Mouse (Mus musculus): ENCODE data around the gene Fam229a. TPM values are rescaled to one million over a fixed set of nuclear protein-coding genes. Genes with fewer than 3 reads are reported as not detected.

Fam229a gene
- total and polyA plus RNA-seq, 2 experiments from 2014 or later = 0.22 TPM; not detected in 1

- Histone ChIP-seq H3K9ac (replicated peaks; ENCODE audit: low read depth, low read length) (no peak overlapping the region), H3K9me3 (replicated peaks; ENCODE audit: control insufficient read depth, low read length) (no peaks in the 10 kb centered on the region), H3K27me3 (ENCODE audit: control insufficient read depth, insufficient read depth, low read length) (no peaks in the 10 kb centered on the region), H3K4me3 (ENCODE audit: low read depth, low read length) (no peak overlapping the region), H3K4me1 (ENCODE audit: control insufficient read depth, insufficient read depth) (peaks cover 49% of the 10 kb centered on the region), H3K36me3 (replicated peaks; ENCODE audit: control insufficient read depth, insufficient read depth, low read length) (no peaks in the 10 kb centered on the region), H3K27ac (ENCODE audit: low read depth) (no peak overlapping the region), H3K4me2 (ENCODE audit: low read depth, low read length) (no peak overlapping the region)
- DNase-seq (ENCODE audit: low spot score) (no peak), ATAC-seq (ENCODE audit: insufficient read depth, low read depth) (no peak)
- 88% methylated on average over 3 of the region's 3 CpGs for WGBS
- no peak for TF ChIP-seq EP300 (IDR thresholded peaks at IDR 0.05; ENCODE audit: low read depth)
- TF ChIP-seq CTCF (IDR thresholded peaks at IDR 0.05; ENCODE audit: low read depth) = no peak
Measured at GRCm38 (mm10) chr4:129505511-129505910, 14.5 kb downstream of the Fam229a start.

- Histone ChIP-seq H3K36me3 (replicated peaks; ENCODE audit: control insufficient read depth, insufficient read depth, low read length) (no peaks in the 10 kb centered on the region), H3K4me1 (ENCODE audit: control insufficient read depth, insufficient read depth) (peaks cover 34% of the 10 kb centered on the region), H3K4me3 (ENCODE audit: low read depth, low read length) (no peak overlapping the region), H3K4me2 (ENCODE audit: low read depth, low read length) (no peak overlapping the region), H3K9ac (replicated peaks; ENCODE audit: low read depth, low read length) (no peak overlapping the region), H3K9me3 (replicated peaks; ENCODE audit: control insufficient read depth, low read length) (no peaks in the 10 kb centered on the region), H3K27me3 (ENCODE audit: control insufficient read depth, insufficient read depth, low read length) (no peaks in the 10 kb centered on the region), H3K27ac (ENCODE audit: low read depth) (peak overlapping the region; percentile 31)
- WGBS = 49% methylated on average over 9 of the region's 10 CpGs
- no peak for DNase-seq (ENCODE audit: low spot score)
- ATAC-seq (ENCODE audit: insufficient read depth, low read depth) = no peak; the same call in 1 of the 2 replicates
- no peak for TF ChIP-seq CTCF (IDR thresholded peaks at IDR 0.05; ENCODE audit: low read depth)
- no peak for TF ChIP-seq EP300 (IDR thresholded peaks at IDR 0.05; ENCODE audit: low read depth)
Measured at GRCm38 (mm10) chr4:129507434-129508236, 16.6 kb downstream of the Fam229a start.

- Histone ChIP-seq H3K27me3 (ENCODE audit: control insufficient read depth, insufficient read depth, low read length) (no peaks in the 10 kb centered on the region), H3K4me3 (ENCODE audit: low read depth, low read length) (no peak overlapping the region), H3K9me3 (replicated peaks; ENCODE audit: control insufficient read depth, low read length) (no peaks in the 10 kb centered on the region), H3K27ac (ENCODE audit: low read depth) (peak overlapping the region; percentile 31), H3K9ac (replicated peaks; ENCODE audit: low read depth, low read length) (no peak overlapping the region), H3K36me3 (replicated peaks; ENCODE audit: control insufficient read depth, insufficient read depth, low read length) (no peaks in the 10 kb centered on the region), H3K4me1 (ENCODE audit: control insufficient read depth, insufficient read depth) (peaks cover 29% of the 10 kb centered on the region), H3K4me2 (ENCODE audit: low read depth, low read length) (no peak overlapping the region)
- peak; percentile 75 for ATAC-seq (ENCODE audit: insufficient read depth, low read depth)
- DNase-seq (ENCODE audit: low spot score) = no peak
- TF ChIP-seq EP300 (IDR thresholded peaks at IDR 0.05; ENCODE audit: low read depth) = no peak; the same call in 1 of the 2 replicates
- no peak for TF ChIP-seq CTCF (IDR thresholded peaks at IDR 0.05; ENCODE audit: low read depth)
- WGBS = 24% methylated on average over 3 of the region's 3 CpGs
Measured at GRCm38 (mm10) chr4:129508237-129508515, 17.2 kb downstream of the Fam229a start.

- Histone ChIP-seq H3K27me3 (ENCODE audit: control insufficient read depth, insufficient read depth, low read length) (no peaks in the 10 kb centered on the region), H3K9ac (replicated peaks; ENCODE audit: low read depth, low read length) (no peak overlapping the region), H3K4me2 (ENCODE audit: low read depth, low read length) (no peak overlapping the region), H3K27ac (ENCODE audit: low read depth) (no peak overlapping the region), H3K4me3 (ENCODE audit: low read depth, low read length) (no peak overlapping the region), H3K4me1 (ENCODE audit: control insufficient read depth, insufficient read depth) (peaks cover 20% of the 10 kb centered on the region), H3K9me3 (replicated peaks; ENCODE audit: control insufficient read depth, low read length) (no peaks in the 10 kb centered on the region), H3K36me3 (replicated peaks; ENCODE audit: control insufficient read depth, insufficient read depth, low read length) (no peaks in the 10 kb centered on the region)
- ATAC-seq (ENCODE audit: insufficient read depth, low read depth) = no peak
- no peak for DNase-seq (ENCODE audit: low spot score)
- TF ChIP-seq EP300 (IDR thresholded peaks at IDR 0.05; ENCODE audit: low read depth) = no peak
- TF ChIP-seq CTCF (IDR thresholded peaks at IDR 0.05; ENCODE audit: low read depth) = no peak
- 61% methylated on average over 15 of the region's 15 CpGs for WGBS
Measured at GRCm38 (mm10) chr4:129508834-129509600, 18.0 kb downstream of the Fam229a start.

GRCm38 (mm10) chr4:129509650-129510049, 18.7 kb downstream of the Fam229a start:
- DNase-seq (ENCODE audit: low spot score) (no peak), ATAC-seq (ENCODE audit: insufficient read depth, low read depth) (no peak)
- H3K27me3 ChIP-seq (ENCODE audit: control insufficient read depth, insufficient read depth, low read length) = no peaks in the 10 kb centered on the region
- no peak overlapping the region for H3K4me2 ChIP-seq (ENCODE audit: low read depth, low read length)
- no peaks in the 10 kb centered on the region for H3K36me3 ChIP-seq (replicated peaks; ENCODE audit: control insufficient read depth, insufficient read depth, low read length)
- 71% methylated on average over 3 of the region's 3 CpGs for WGBS
- no peak overlapping the region for H3K4me3 ChIP-seq (ENCODE audit: low read depth, low read length)
- no peak overlapping the region for H3K9ac ChIP-seq (replicated peaks; ENCODE audit: low read depth, low read length)
- H3K4me1 ChIP-seq (ENCODE audit: control insufficient read depth, insufficient read depth) = peaks cover 16% of the 10 kb centered on the region
- H3K27ac ChIP-seq (ENCODE audit: low read depth) = no peak overlapping the region
- TF ChIP-seq EP300 (IDR thresholded peaks at IDR 0.05; ENCODE audit: low read depth) (no peak), CTCF (IDR thresholded peaks at IDR 0.05; ENCODE audit: low read depth) (no peak)
- H3K9me3 ChIP-seq (replicated peaks; ENCODE audit: control insufficient read depth, low read length) = no peaks in the 10 kb centered on the region
